ENCODE assay signal across 10 mouse cellular contexts in the genomic region with DNA sequence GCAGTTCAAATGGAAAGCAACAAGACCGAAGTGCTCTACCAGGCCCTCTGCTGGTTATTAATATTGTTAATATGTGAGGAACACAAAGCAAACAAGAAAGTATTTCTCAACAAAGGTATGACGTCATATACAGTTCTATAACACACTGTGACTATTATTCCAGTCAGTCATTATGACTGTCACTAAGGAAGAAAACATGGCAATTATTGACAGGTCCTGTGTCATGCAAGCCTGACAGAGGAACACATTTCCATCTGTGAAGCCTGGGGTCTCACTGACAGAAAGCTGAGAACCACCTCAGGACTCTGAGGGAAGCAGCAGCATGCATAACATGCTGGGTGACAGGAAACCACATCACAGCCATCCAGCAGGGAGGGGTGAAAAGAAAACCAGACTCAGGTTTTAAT. TPM values are rescaled to one million over a fixed set of nuclear protein-coding genes. Genes with fewer than 3 reads are reported as not detected.
A peak's percentile ranks its signal among the peaks of the same experiment; 100 is the strongest.
DNase-seq lines count a peak whose midpoint lies in the region; ATAC-seq lines count a peak whose summit lies in the region.
"Had no signal": no experiment of that assay in that cellular context is flagged by ENCODE, and none has a peak within 500 bp of the region (broad histone marks: within the 10 kb centered on the region; RNA-seq: fewer than 3 reads in every experiment).

No protein-coding gene starts in this region.

- no peak overlapping the region for H3K4me2 ChIP-seq in kidney, embryonic 15.5 days

- H3K27me3 ChIP-seq in kidney, embryonic 15.5 days, result no peaks in the 10 kb centered on the region

- no peak for ATAC-seq in kidney, embryonic 15.5 days (replicated peaks; ENCODE audit: low FRiP score)
- peak; percentile 85 for ATAC-seq in activated CD4-positive, CD25-positive, alpha-beta regulatory T cell, adult 4 months
- peak; percentile 36; the same call in 1 of the 2 replicates for ATAC-seq in neutrophil, adult 5-6 weeks (ENCODE audit: extremely low read depth, insufficient number of reproducible peaks, low FRiP score, poor library complexity, severe bottlenecking)

- no peaks in the 10 kb centered on the region for H3K9me3 ChIP-seq in kidney, embryonic 15.5 days (replicated peaks)
- H3K9me3 ChIP-seq: G1E had no signal

- 78% methylated on average over 2 of the region's 2 CpGs for WGBS in kidney, embryonic 15.5 days

- H3K4me3 ChIP-seq in kidney, embryonic 15.5 days (replicated peaks), result no peak overlapping the region

- DNase-seq in kidney, adult 9 months, result peak; percentile 13
- DNase-seq in CD4-positive helper T cell, adult 2 months (ENCODE audit: low read depth, low spot score), result peak; percentile 89
- DNase-seq in frontal cortex, postnatal 14 days (ENCODE audit: low spot score in 2 of 2), result no peak
- no peak for DNase-seq in heart, adult 9 months (ENCODE audit: low spot score in 2 of 2)
- DNase-seq in kidney, adult 18-20 months, result no peak
- DNase-seq: cerebellum, adult 9-11 months had no signal

- peaks cover 3% of the 10 kb centered on the region; the same call in 1 of the 2 replicates for H3K4me1 ChIP-seq in kidney, embryonic 15.5 days

- no peak overlapping the region for H3K9ac ChIP-seq in kidney, embryonic 15.5 days

- H3K36me3 ChIP-seq in kidney, embryonic 15.5 days, result 0 out of 2 replicates have a peak, but pooled peaks cover 7% of the 10 kb centered on the region
- H3K36me3 ChIP-seq: G1E had no signal

- no peak overlapping the region for H3K27ac ChIP-seq in kidney, embryonic 15.5 days

RNA-seq across cellular contexts. Expression of gene Gtf3c3, which starts 53.7 kb away (rescaled TPM):
- 23.7 and 25.0 TPM in 2 replicates for polyA plus RNA-seq in kidney, embryonic 15.5 days (2015; fragmentation: Nextera tagmentation; extraction: Ambion mirVana)
- polyA plus RNA-seq in activated CD4-positive, CD25-positive, alpha-beta regulatory T cell, adult 4 months (2017; shearing (Covaris generic)), result 10 to 100 TPM; 17.3 to 21.9 TPM
- total RNA-seq in neutrophil, adult 5-6 weeks (2017), result 19.8 and 23.4 TPM in 2 replicates

Comparison
In these comparisons a context has a peak if more than half of its experiments do, and no peak if none do; other contexts are left out.
1. DNase-seq: peak in kidney, adult 9 months (single experiment) and CD4-positive helper T cell, adult 2 months (single experiment); none in frontal cortex, postnatal 14 days (0 of 2), heart, adult 9 months (0 of 2) and kidney, adult 18-20 months (single experiment).